Mouse (Mus musculus): ENCODE results near the gene Ankrd63. TPM values are rescaled to one million over a fixed set of nuclear protein-coding genes. Genes with fewer than 3 reads are reported as not detected.

The Ankrd63 gene
- polyA plus RNA-seq, 1 experiment from 2014 or later, result 0.07 TPM

GRCm38 (mm10) chr2:118701161-118701560 is 2.6 kb downstream of the Ankrd63 start:
- H3K36me3 ChIP-seq, result no peaks in the 10 kb centered on the region
- peaks cover 89% of the 10 kb centered on the region for H3K27me3 ChIP-seq
- peak overlapping the region; percentile 55; the same call in 1 of the 2 replicates for H3K4me2 ChIP-seq
- ATAC-seq (ENCODE audit: insufficient number of reproducible peaks, insufficient read depth, low FRiP score, low TSS enrichment, low read depth), result no peak
- peaks cover 55% of the 10 kb centered on the region for H3K4me1 ChIP-seq
- H3K4me3 ChIP-seq, result no peak overlapping the region
- WGBS, result 4% methylated on average over 5 of the region's 5 CpGs
- H3K9me3 ChIP-seq, result no peaks in the 10 kb centered on the region
- H3K9ac ChIP-seq, result no peak overlapping the region
- H3K27ac ChIP-seq, result no peak overlapping the region

- Histone ChIP-seq H3K4me1 (peaks cover 58% of the 10 kb centered on the region), H3K27me3 (peaks cover 86% of the 10 kb centered on the region), H3K36me3 (no peaks in the 10 kb centered on the region), H3K27ac (no peak overlapping the region), H3K9ac (no peak overlapping the region), H3K4me2 (peak overlapping the region; percentile 55), H3K9me3 (no peaks in the 10 kb centered on the region), H3K4me3 (peak overlapping the region; percentile 21)
- 2% methylated on average over 32 of the region's 32 CpGs for WGBS
- ATAC-seq (ENCODE audit: insufficient number of reproducible peaks, insufficient read depth, low FRiP score, low TSS enrichment, low read depth), result no peak
Measured at GRCm38 (mm10) chr2:118700179-118701062, 3.3 kb downstream of the Ankrd63 start.

GRCm38 (mm10) chr2:118697955-118698354 is 5.8 kb downstream of the Ankrd63 start:
- Histone ChIP-seq H3K9me3 (no peaks in the 10 kb centered on the region), H3K36me3 (no peaks in the 10 kb centered on the region), H3K4me3 (no peak overlapping the region), H3K9ac (no peak overlapping the region), H3K27ac (peak overlapping the region; percentile 83), H3K4me1 (peaks cover 43% of the 10 kb centered on the region), H3K27me3 (peaks cover 72% of the 10 kb centered on the region), H3K4me2 (no peak overlapping the region)
- ATAC-seq (ENCODE audit: insufficient number of reproducible peaks, insufficient read depth, low FRiP score, low TSS enrichment, low read depth), result no peak
- WGBS, result 17% methylated on average over 7 of the region's 7 CpGs

- WGBS, result 45% methylated on average over 5 of the region's 5 CpGs
- Histone ChIP-seq H3K4me3 (no peak overlapping the region), H3K27ac (peak overlapping the region; percentile 14; the same call in 1 of the 2 replicates), H3K27me3 (peaks cover 66% of the 10 kb centered on the region), H3K4me1 (peaks cover 37% of the 10 kb centered on the region), H3K9me3 (no peaks in the 10 kb centered on the region), H3K9ac (no peak overlapping the region), H3K36me3 (no peaks in the 10 kb centered on the region), H3K4me2 (no peak overlapping the region)
- ATAC-seq (ENCODE audit: insufficient number of reproducible peaks, insufficient read depth, low FRiP score, low TSS enrichment, low read depth), result no peak
Measured at GRCm38 (mm10) chr2:118697311-118697877, 6.4 kb downstream of the Ankrd63 start.

- Histone ChIP-seq H3K4me1 (peaks cover 35% of the 10 kb centered on the region), H3K36me3 (no peaks in the 10 kb centered on the region), H3K4me2 (no peak overlapping the region), H3K4me3 (no peak overlapping the region), H3K9ac (no peak overlapping the region), H3K27ac (no peak overlapping the region), H3K27me3 (peaks cover 59% of the 10 kb centered on the region), H3K9me3 (no peaks in the 10 kb centered on the region)
- no peak for ATAC-seq (ENCODE audit: insufficient number of reproducible peaks, insufficient read depth, low FRiP score, low TSS enrichment, low read depth)
- 57% methylated on average over 21 of the region's 21 CpGs for WGBS
Measured at GRCm38 (mm10) chr2:118696451-118697308, 7.1 kb downstream of the Ankrd63 start.

GRCm38 (mm10) chr2:118695677-118696232 is 8.0 kb downstream of the Ankrd63 start:
- Histone ChIP-seq H3K27ac (no peak overlapping the region), H3K9ac (no peak overlapping the region), H3K4me2 (no peak overlapping the region), H3K9me3 (no peaks in the 10 kb centered on the region), H3K4me1 (peaks cover 32% of the 10 kb centered on the region), H3K27me3 (peaks cover 50% of the 10 kb centered on the region), H3K4me3 (no peak overlapping the region), H3K36me3 (no peaks in the 10 kb centered on the region)
- no peak for ATAC-seq (ENCODE audit: insufficient number of reproducible peaks, insufficient read depth, low FRiP score, low TSS enrichment, low read depth)
- 28% methylated on average over 11 of the region's 11 CpGs for WGBS

GRCm38 (mm10) chr2:118693370-118693966 is 10.3 kb downstream of the Ankrd63 start:
- H3K4me2 ChIP-seq, result no peak overlapping the region
- no peak overlapping the region for H3K27ac ChIP-seq
- 84% methylated on average over 19 of the region's 19 CpGs for WGBS
- ATAC-seq (ENCODE audit: insufficient number of reproducible peaks, insufficient read depth, low FRiP score, low TSS enrichment, low read depth), result no peak
- no peaks in the 10 kb centered on the region for H3K9me3 ChIP-seq
- no peaks in the 10 kb centered on the region for H3K36me3 ChIP-seq
- H3K9ac ChIP-seq, result no peak overlapping the region
- peaks cover 24% of the 10 kb centered on the region for H3K4me1 ChIP-seq
- peaks cover 39% of the 10 kb centered on the region for H3K27me3 ChIP-seq
- no peak overlapping the region for H3K4me3 ChIP-seq

- Histone ChIP-seq H3K4me2 (no peak overlapping the region), H3K9me3 (no peaks in the 10 kb centered on the region), H3K36me3 (no peaks in the 10 kb centered on the region), H3K27ac (no peak overlapping the region), H3K27me3 (peaks cover 18% of the 10 kb centered on the region), H3K4me3 (no peak overlapping the region), H3K4me1 (no peaks in the 10 kb centered on the region), H3K9ac (no peak overlapping the region)
- WGBS, result 82% methylated on average over 10 of the region's 10 CpGs
- ATAC-seq (ENCODE audit: insufficient number of reproducible peaks, insufficient read depth, low FRiP score, low TSS enrichment, low read depth), result peak; percentile 28; the same call in 1 of the 2 replicates
Measured at GRCm38 (mm10) chr2:118689875-118690274, 13.9 kb downstream of the Ankrd63 start.

- Histone ChIP-seq H3K27me3 (peaks cover 10% of the 10 kb centered on the region; the same call in 1 of the 2 replicates), H3K9me3 (no peaks in the 10 kb centered on the region), H3K4me2 (no peak overlapping the region), H3K27ac (no peak overlapping the region), H3K36me3 (no peaks in the 10 kb centered on the region), H3K4me1 (no peaks in the 10 kb centered on the region), H3K9ac (no peak overlapping the region), H3K4me3 (no peak overlapping the region)
- WGBS, result 88% methylated on average over 3 of the region's 3 CpGs
- no peak for ATAC-seq (ENCODE audit: insufficient number of reproducible peaks, insufficient read depth, low FRiP score, low TSS enrichment, low read depth)
Measured at GRCm38 (mm10) chr2:118687791-118688190, 16.0 kb downstream of the Ankrd63 start.

GRCm38 (mm10) chr2:118686693-118687092 is 17.1 kb downstream of the Ankrd63 start:
- ATAC-seq (ENCODE audit: insufficient number of reproducible peaks, insufficient read depth, low FRiP score, low TSS enrichment, low read depth), result no peak
- 78% methylated on average over 8 of the region's 8 CpGs for WGBS
- Histone ChIP-seq H3K27me3 (peaks cover 10% of the 10 kb centered on the region; the same call in 1 of the 2 replicates), H3K4me2 (no peak overlapping the region), H3K27ac (no peak overlapping the region), H3K36me3 (no peaks in the 10 kb centered on the region), H3K4me3 (no peak overlapping the region), H3K4me1 (0 out of 2 replicates have a peak, but pooled peaks cover 4% of the 10 kb centered on the region), H3K9me3 (no peaks in the 10 kb centered on the region), H3K9ac (no peak overlapping the region)

GRCm38 (mm10) chr2:118685088-118685487 is 18.7 kb downstream of the Ankrd63 start:
- Histone ChIP-seq H3K4me2 (no peak overlapping the region), H3K4me3 (no peak overlapping the region), H3K27ac (no peak overlapping the region), H3K27me3 (peaks cover 11% of the 10 kb centered on the region; the same call in 1 of the 2 replicates), H3K9me3 (no peaks in the 10 kb centered on the region), H3K4me1 (0 out of 2 replicates have a peak, but pooled peaks cover 4% of the 10 kb centered on the region), H3K36me3 (no peaks in the 10 kb centered on the region), H3K9ac (no peak overlapping the region)
- WGBS, result 89% methylated on average over 4 of the region's 4 CpGs
- no peak for ATAC-seq (ENCODE audit: insufficient number of reproducible peaks, insufficient read depth, low FRiP score, low TSS enrichment, low read depth)
